Mouse (Mus musculus) ES-Bruce4 (cell line): ENCODE measurements around the gene Tfpi.

Experiments
- CTCF ChIP-seq: IDR thresholded peaks from one replicate; pipeline ENCODE4 v1.8.1; 2011; ENCODE audit warnings: low read depth, low read length
- POLR2A ChIP-seq: IDR thresholded peaks from one replicate; pipeline ENCODE4 v1.8.1; 2011; ENCODE audit warnings: low read length; ENCODE audit not compliant: insufficient read depth

DNA sequence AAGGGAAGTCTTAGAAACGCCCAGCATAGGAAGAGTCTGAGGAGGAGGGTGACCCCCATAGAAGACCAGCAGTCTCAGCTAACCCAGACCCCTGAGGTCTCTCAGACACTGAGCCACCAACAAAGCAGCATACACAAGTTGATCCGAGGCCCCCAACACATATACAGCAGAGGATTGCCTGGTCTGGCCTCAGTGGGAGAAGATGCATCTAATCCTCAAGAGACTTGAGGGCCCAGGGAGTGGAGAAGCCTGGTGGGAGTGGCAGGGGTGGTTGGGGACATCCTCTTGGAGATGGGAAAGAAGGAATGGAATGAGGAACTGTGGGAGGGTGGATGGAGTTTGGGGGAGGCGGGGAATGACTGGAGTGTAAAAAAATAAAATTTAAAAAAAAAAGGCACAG, 36.7 kb upstream of the Tfpi start:
- TF ChIP-seq CTCF (no peak), POLR2A (no peak)
